Mouse (Mus musculus) kidney, postnatal 36 days (tissue): Measurements from ENCODE around the gene Pus1.
"Not testable (repeated sequence)": the region's sequence is repeated elsewhere in the genome, so short reads cannot be mapped to it uniquely, and the experiment has no call there.

Source experiments
- DNase-seq, 2 experiments: peaks; one replicate each; pipeline ENCODE4 v3.0.0; 2021 to 2022; ENCODE audit warnings: mixed read lengths in 2 of 2

Pus1 gene

GRCm38 (mm10) chr5:110781529-110782238 is 1.2 kb upstream of the Pus1 start:
- no peak for DNase-seq

- no peak for DNase-seq
These were observed 486 bp upstream of the Pus1 start for GRCm38 (mm10) chr5:110780761-110781528.

DNA sequence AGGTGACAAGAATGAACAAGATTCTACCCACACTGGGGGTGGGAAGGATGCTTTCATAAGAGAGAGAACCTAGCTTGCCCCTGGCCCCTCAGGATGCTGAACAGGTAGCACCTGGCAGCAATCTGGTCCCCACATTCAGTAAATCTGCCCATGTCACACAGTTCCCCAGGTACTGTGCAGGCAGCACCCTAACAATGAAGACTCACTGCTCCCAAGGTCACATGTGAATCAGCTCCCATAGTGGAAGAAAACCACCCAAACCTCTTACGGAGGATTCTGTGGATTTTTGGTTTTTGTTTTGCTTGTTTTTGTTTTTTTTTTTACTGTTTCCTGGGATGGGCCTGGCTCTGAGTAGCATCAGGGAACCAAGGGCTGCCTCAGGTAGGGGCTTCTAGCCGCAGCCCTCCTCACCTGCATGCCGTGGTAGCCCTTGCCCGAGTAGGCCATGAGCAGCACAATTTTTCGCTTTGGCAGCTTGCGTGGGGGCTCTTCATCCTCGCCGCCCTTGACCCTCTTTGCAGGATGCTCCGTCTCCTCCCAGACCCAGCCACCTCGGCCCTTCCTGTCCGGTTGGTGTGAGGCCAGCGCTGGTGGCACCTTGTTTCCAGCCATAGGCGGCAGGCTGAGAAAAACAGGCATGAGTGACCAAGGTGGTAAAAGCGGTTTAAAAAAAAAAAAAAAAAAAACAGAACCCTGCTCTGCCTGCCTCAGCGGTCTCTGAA is 1.0 kb downstream of the Pus1 start:
- no peak for DNase-seq

DNA sequence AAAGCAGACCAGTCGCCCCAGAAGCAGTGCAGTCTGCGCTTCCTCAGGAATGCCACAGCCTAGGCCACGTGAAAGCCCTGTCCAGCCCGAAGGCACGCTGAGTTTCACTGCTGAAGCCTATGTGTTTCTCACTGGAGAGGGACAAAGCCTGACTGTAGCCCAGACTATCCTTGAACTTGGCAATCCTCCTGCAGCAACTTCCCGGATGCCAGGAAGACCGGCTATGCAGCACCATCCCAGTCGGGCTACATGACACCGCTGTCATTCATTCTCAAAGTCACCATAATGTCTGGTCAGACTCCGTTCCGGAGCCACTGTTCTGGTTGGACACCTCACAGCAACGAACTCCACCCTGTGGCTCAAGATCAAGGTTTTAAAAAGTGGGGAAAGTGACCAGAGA is 2.2 kb downstream of the Pus1 start:
- no peak for DNase-seq

- no peak for DNase-seq
These were observed 4.3 kb downstream of the Pus1 start for GRCm38 (mm10) chr5:110776141-110776540.

- peak in 1 of 2 experiments; percentile 42 for DNase-seq
These were observed 5.9 kb downstream of the Pus1 start for GRCm38 (mm10) chr5:110774511-110774910.

DNA sequence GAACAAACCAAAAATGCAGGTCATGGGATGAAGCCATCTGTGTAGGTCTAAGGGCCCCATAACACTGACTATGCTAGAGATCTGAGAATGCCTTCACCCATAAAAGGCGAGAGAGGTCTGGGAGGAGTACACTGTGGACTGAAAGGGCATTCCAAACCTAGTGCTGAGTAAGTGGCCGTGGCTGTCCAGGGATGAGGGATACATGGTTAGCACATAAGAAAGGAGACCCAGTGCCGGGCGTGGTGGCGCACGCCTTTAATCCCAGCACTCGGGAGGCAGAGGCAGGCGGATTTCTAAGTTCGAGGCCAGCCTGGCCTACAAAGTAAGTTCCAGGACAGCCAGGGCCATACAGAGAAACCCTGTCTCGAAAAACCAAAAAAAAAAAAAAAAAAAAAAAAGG is 7.5 kb downstream of the Pus1 start:
- not testable (repeated sequence) for DNase-seq

DNA sequence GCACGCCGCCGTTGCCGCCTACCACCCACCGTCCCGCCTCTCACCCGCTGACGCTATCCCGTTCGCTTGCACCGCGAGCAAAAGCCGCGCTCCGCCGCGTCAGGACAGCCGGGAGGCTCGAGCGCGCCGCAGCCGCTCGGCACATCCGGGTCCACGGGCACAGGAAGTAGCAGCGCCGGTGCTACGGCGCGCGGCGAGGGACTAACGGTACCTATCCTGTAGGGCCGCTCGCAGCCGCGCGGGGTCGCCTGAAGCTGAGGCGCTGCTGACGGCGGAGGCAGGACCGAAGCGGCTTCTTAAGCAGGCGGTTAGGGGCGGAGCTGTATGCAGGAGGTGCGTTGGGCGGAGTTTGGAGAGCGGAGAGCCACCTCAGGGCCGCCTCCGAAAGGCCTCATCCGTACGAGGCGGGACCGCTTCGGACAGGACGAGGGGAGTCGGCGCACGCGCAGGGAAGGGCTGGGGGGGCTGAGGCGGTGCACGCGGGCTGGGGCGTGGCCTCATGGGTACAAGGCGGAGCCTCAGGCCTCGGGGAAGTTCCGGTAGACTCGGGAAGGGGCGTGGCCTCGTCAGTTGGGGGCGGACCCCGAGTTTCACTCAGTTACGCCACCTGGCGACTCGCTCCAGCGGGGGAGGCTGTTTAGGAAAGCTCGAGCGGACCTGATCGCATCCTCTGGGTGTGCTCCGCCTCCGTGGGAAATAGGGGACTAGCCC is 9.9 kb downstream of the Pus1 start, which contains the start of gene Ep400:
Gene Ep400 (minus strand): TSS at position 270 of the 711 bp plus-strand sequence.
- DNase-seq = peak; percentile 100

DNA sequence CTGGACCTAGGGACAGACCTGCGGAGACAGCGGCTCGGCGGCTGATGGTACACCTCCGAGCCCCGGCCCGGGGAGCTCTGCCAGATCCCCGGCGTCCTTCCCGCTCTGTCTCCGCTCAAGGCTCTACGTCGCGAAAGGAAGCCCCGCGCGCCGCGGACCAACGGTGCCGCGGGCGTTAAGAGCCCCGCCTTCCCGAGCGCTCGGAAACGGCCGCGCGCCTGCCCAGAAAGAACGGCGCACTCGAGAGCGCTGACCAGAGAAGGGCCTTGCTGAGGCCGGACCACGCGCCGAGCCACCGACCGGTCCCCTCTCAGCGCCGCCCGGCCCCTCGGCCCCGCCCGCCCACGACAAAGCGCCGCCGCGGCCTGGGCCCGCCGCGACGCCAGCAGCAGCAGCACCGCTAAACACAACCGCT is 10.4 kb downstream of the Pus1 start:
- DNase-seq = peak; percentile 59 to 72

DNA sequence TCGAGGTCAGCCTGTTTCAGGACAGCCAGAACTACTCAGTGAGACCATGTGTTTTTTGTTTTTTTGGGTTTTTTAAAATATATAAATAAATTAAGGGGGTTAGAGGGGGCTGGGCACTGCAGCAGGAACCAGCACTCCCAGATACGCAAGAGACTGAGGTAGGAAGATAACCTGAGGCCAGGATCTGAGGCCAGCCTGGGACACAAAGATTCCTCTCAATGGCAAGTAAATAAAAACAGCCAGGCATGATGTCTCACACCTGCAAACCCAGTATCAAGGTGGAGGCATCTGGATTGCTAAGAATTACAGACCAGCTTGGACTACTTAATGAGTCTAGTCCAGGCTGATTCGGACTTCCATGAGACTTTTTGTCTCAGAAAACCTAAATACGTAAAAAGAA is 11.2 kb downstream of the Pus1 start:
- DNase-seq = no peak

DNA sequence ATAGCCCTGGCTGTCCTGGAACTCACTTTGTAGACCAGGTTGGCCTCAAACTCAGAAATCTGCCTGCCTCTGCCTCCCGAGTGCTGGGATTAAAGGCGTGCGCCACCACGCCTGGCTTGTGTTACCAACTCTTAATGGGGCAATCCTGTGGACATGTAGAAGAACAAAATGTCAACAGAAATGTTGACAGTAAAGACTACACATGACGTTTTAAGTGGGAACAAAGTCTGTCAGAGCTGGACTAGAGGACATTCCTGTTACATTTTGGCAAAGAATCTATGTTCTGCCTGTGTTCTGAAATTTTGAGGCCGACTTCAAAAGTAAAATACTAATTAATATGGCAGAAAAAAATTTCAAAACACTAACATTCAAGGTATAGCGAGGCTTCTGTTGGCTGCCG is 16.6 kb downstream of the Pus1 start:
- no peak for DNase-seq

GRCm38 (mm10) chr5:110745021-110745420 is 35.4 kb downstream of the Pus1 start:
- no peak for DNase-seq

- DNase-seq = no peak
These were observed 40.8 kb downstream of the Pus1 start for GRCm38 (mm10) chr5:110739496-110740275.

GRCm38 (mm10) chr5:110735606-110736005 is 44.9 kb downstream of the Pus1 start:
- DNase-seq = no peak

DNA sequence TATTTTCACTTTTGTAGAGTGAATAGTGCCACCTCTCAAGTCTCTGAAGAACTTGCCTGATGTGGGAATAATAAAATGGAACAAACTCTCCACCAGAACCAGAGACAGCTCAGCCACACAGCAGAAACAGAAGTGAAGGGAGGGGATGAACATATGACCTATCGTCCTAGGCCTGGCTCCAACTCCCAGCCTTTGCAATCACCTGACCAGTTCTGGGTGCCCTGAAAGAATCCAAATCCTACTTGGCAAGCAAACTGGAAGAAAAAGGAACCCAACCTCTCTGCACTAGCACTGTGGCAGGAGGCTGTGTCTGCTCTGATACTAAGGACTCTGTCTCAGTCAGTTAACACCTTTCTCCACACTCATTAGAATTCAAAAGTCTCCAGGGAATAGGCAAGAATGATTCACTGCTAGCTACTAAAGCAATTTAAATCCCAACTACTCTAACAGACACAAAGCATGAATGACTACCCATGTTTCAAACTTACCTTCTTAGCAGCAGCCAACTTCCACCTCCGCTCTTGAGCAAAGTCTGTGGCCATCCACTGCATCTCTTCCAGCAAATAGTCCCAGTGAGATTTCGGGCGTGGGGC is 47.1 kb downstream of the Pus1 start:
- DNase-seq = peak; percentile 6 to 14

DNA sequence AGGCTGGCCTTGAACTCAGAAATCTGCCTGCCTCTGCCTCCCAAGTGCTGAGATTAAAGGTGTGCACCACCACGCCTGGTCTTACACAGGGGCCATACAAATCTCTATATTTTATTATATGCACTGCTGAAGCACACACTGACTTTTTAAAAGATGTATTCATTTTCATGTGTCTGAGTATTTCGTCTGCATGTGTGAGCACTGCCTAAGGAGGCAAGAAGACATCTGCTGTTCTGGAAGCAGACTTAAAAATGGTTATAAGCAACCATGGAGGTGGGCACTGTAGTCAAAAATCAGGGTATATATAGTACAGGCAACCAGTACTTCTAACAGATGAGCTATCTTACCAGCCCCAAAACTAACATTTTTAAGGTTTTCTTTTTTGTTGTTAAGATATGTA is 49.2 kb downstream of the Pus1 start:
- DNase-seq = no peak

- no peak for DNase-seq
These were observed 52.6 kb downstream of the Pus1 start for GRCm38 (mm10) chr5:110727850-110728249.
